Mouse (Mus musculus): ENCODE results near the gene Fam90a1a.

DNA sequence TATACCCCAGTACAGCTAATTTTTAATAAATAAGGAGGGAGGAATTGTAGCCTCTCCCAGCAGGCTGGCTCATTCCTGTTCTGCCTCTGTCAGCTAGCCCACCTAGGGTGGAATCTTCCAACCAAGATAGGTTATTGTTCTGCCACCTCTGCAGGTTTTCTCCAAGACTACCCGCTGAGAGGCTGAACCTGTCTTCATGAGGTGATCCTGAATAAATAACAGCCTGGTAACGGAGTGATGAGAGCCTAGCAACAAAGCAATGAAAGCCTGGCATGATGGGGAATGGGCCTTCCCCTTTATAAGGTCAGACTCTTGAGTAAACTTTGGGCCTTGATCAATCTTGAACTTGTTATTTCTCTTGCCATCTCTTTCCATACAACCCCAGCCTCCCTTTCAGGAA is 46.0 kb upstream of the Fam90a1a start:
- no peak for TF ChIP-seq CTCF (IDR thresholded peaks at IDR 0.05; ENCODE audit: borderline replicate concordance, extremely low read depth, insufficient read depth, insufficient read length)
- TF ChIP-seq POLR2A (IDR thresholded peaks at IDR 0.05; ENCODE audit: borderline replicate concordance, extremely low read depth, insufficient read depth, insufficient read length, poor library complexity, severe bottlenecking) = no peak

All from brain, embryonic 14.5 days (tissue).